Mouse (Mus musculus) lung, embryonic 14.5 days (tissue): ENCODE results near the gene Mum1l1. TPM values are rescaled to one million over a fixed set of nuclear protein-coding genes. Genes with fewer than 3 reads are reported as not detected.

ENCODE experiments used
- ATAC-seq: fragments of 200-750 bp; cut with Nextera tagmentation; 2 replicates; pipeline ENCODE4 v1.8.0; 2017; ENCODE audit warnings: mild to moderate bottlenecking, moderate TSS enrichment, moderate library complexity; ENCODE audit not compliant: insufficient read depth
- DNase-seq: peaks from one replicate; pipeline ENCODE4 v3.0.0-alpha.2; 2015
- H3K27ac ChIP-seq: fragments of 300-500 bp; sonication (generic); 2 replicates; pipeline ENCODE4 v1.5.1; 2014; ENCODE audit warnings: low read depth, mild to moderate bottlenecking, moderate library complexity
- H3K27me3 ChIP-seq: fragments of 300-500 bp; sonication (generic); 2 replicates; pipeline ENCODE4 v1.6.1; 2014; ENCODE audit warnings: low read length, control low read depth; ENCODE audit not compliant: insufficient read depth
- H3K36me3 ChIP-seq: fragments of 300-500 bp; sonication (generic); 2 replicates; pipeline ENCODE4 v1.6.1; 2014; ENCODE audit warnings: control low read depth; ENCODE audit not compliant: insufficient read depth
- H3K4me1 ChIP-seq: fragments of 300-500 bp; sonication (generic); 2 replicates; pipeline ENCODE4 v1.6.1; 2014; ENCODE audit warnings: antibody characterized with exemption, control low read depth; ENCODE audit not compliant: insufficient read depth
- H3K4me2 ChIP-seq: fragments of 300-500 bp; sonication (generic); 2 replicates; pipeline ENCODE4 v1.6.1; 2014; ENCODE audit warnings: mild to moderate bottlenecking
- H3K4me3 ChIP-seq: fragments of 300-500 bp; sonication (generic); 2 replicates; pipeline ENCODE4 v1.5.1; 2014; ENCODE audit warnings: low read depth, low read length
- H3K9ac ChIP-seq: fragments of 300-500 bp; sonication (generic); 2 replicates; pipeline ENCODE4 v1.6.1; 2014
- H3K9me3 ChIP-seq: fragments of 300-500 bp; sonication (generic); 2 replicates; pipeline ENCODE4 v1.6.1; 2016; ENCODE audit warnings: low read depth, low read length, control low read depth
- CTCF ChIP-seq: IDR thresholded peaks from 2 replicates; pipeline ENCODE4 v1.5.1; 2016; ENCODE audit warnings: antibody characterized with exemption, low read depth
- WGBS: fragments of 180-500 bp; shearing (Covaris S2); extraction: QIAGEN DNeasy Blood & Tissue Kit; methylation state at CpG from one replicate; pipeline ENCODE4 v1.1.7; 2014; 5-methylcytosine and 5-hydroxymethylcytosine counted together
- polyA plus RNA-seq: library from polyadenylated mRNA; unstranded; fragments of >200 nt; fragmentation: Nextera tagmentation; extraction: Ambion mirVana; gene quantifications from 2 replicates; pipeline ENCODE4 v1.2.1, GENCODE M21; 2014

Gene Mum1l1
- polyA plus RNA-seq, 1 experiment from 2014 or later: 39.3 TPM

- no peak overlapping the region for H3K4me3 ChIP-seq
- H3K4me1 ChIP-seq: no peaks in the 10 kb centered on the region
- no peaks in the 10 kb centered on the region for H3K27me3 ChIP-seq
- H3K9me3 ChIP-seq: no peaks in the 10 kb centered on the region
- DNase-seq: peak; percentile 20
- no peak overlapping the region for H3K27ac ChIP-seq
- no peak overlapping the region for H3K9ac ChIP-seq
- TF ChIP-seq CTCF: no peak
- H3K36me3 ChIP-seq: no peaks in the 10 kb centered on the region
- ATAC-seq: no peak
- 79% methylated on average over 10 of the region's 10 CpGs for WGBS
- H3K4me2 ChIP-seq: no peak overlapping the region
These were observed 47.2 kb downstream of the Mum1l1 start for GRCm38 (mm10) chrX:139257072-139257471.

- TF ChIP-seq CTCF: no peak
- Histone ChIP-seq H3K36me3 (no peaks in the 10 kb centered on the region), H3K4me1 (no peaks in the 10 kb centered on the region), H3K27me3 (no peaks in the 10 kb centered on the region), H3K9ac (no peak overlapping the region), H3K27ac (no peak overlapping the region), H3K4me2 (no peak overlapping the region), H3K9me3 (no peaks in the 10 kb centered on the region), H3K4me3 (no peak overlapping the region)
- DNase-seq (no peak), ATAC-seq (no peak)
- WGBS: 87% methylated on average over 4 of the region's 4 CpGs
These were observed 72.1 kb downstream of the Mum1l1 start for GRCm38 (mm10) chrX:139281966-139282365.

Other genes starting within 250 kb of the Mum1l1 start
- 0.22 and 0.39 TPM in 2 replicates for gene Serpina7, start 124.8 kb upstream of the Mum1l1 start, polyA plus RNA-seq
- gene 4930513O06Rik, start 123.8 kb upstream of the Mum1l1 start, polyA plus RNA-seq: not detected in 2 replicates
- not detected in 2 replicates for gene 4933428M09Rik, start 30.8 kb upstream of the Mum1l1 start, polyA plus RNA-seq
- not detected in 2 replicates for gene Trap1a, start 123.6 kb downstream of the Mum1l1 start, polyA plus RNA-seq